Mouse (Mus musculus): ENCODE results near the gene Tcf7. TPM values are rescaled to one million over a fixed set of nuclear protein-coding genes. Genes with fewer than 3 reads are reported as not detected.

The Tcf7 gene
- not detected for total RNA-seq (2018; cell fraction: chromatin; rRNA removed)
- under 1 TPM in 24 of 26 experiments, not detected in 2; 0.04 to 0.38 (median 0.11) TPM for total RNA-seq (2018; cell fraction: cytosol; rRNA removed)
- under 1 TPM in 2 of 26 experiments, not detected in 24; 0.26 to 0.77 TPM for total RNA-seq (2018; cell fraction: nucleus; rRNA removed)
- polyA plus RNA-seq (2018) = 0.31 to 0.59 TPM in 2 of 3 replicates, not detected in the other

- Histone ChIP-seq H3K27ac (no peak within 1 kb of the TSS), H3K79me2 (ENCODE audit: inconsistent target) (no peaks in the 10 kb centered on the region), H3K36me3 (ENCODE audit: inconsistent target) (no peaks in the 10 kb centered on the region), H3K4me3 (ENCODE audit: inconsistent target) (no peak within 1 kb of the TSS)
- 3% methylated on average over 63 of the region's 97 CpGs for whole genome bisulfite sequencing (ENCODE audit: missing documents)
These were observed at the start of gene Tcf7 for GRCm38 (mm10) chr11:52282774-52283595. Tcf7 (minus strand) TSS chr11:52283014.

GRCm38 (mm10) chr11:52327313-52327712, 44.5 kb upstream of the Tcf7 start:
- WGBS (ENCODE audit: missing documents) = 79% methylated on average over 3 of the region's 3 CpGs
- Histone ChIP-seq H3K4me3 (ENCODE audit: inconsistent target) (no peak overlapping the region), H3K79me2 (ENCODE audit: inconsistent target) (no peaks in the 10 kb centered on the region), H3K27ac (no peak overlapping the region), H3K36me3 (ENCODE audit: inconsistent target) (no peaks in the 10 kb centered on the region)

- WGBS (ENCODE audit: missing documents) = 91% methylated on average over 23 of the region's 23 CpGs
- Histone ChIP-seq H3K36me3 (ENCODE audit: inconsistent target) (no peaks in the 10 kb centered on the region), H3K4me3 (ENCODE audit: inconsistent target) (no peak overlapping the region), H3K27ac (no peak overlapping the region), H3K79me2 (ENCODE audit: inconsistent target) (no peaks in the 10 kb centered on the region)
These were observed 41.9 kb upstream of the Tcf7 start for GRCm38 (mm10) chr11:52324442-52325367.

GRCm38 (mm10) chr11:52321540-52321939, 38.7 kb upstream of the Tcf7 start:
- Histone ChIP-seq H3K4me3 (ENCODE audit: inconsistent target) (no peak overlapping the region), H3K79me2 (ENCODE audit: inconsistent target) (no peaks in the 10 kb centered on the region), H3K36me3 (ENCODE audit: inconsistent target) (no peaks in the 10 kb centered on the region), H3K27ac (no peak overlapping the region)
- WGBS (ENCODE audit: missing documents) = 70% methylated on average over 3 of the region's 3 CpGs

GRCm38 (mm10) chr11:52320529-52320928, 37.7 kb upstream of the Tcf7 start:
- WGBS (ENCODE audit: missing documents) = 90% methylated on average over 4 of the region's 4 CpGs
- Histone ChIP-seq H3K36me3 (ENCODE audit: inconsistent target) (no peaks in the 10 kb centered on the region), H3K27ac (no peak overlapping the region), H3K79me2 (ENCODE audit: inconsistent target) (no peaks in the 10 kb centered on the region), H3K4me3 (ENCODE audit: inconsistent target) (no peak overlapping the region)

- Histone ChIP-seq H3K36me3 (ENCODE audit: inconsistent target) (no peaks in the 10 kb centered on the region), H3K79me2 (ENCODE audit: inconsistent target) (no peaks in the 10 kb centered on the region), H3K4me3 (ENCODE audit: inconsistent target) (no peak overlapping the region), H3K27ac (no peak overlapping the region)
- 78% methylated on average over 4 of the region's 4 CpGs for WGBS (ENCODE audit: missing documents)
These were observed 36.9 kb upstream of the Tcf7 start for GRCm38 (mm10) chr11:52319664-52320063.

GRCm38 (mm10) chr11:52318445-52318844, 35.6 kb upstream of the Tcf7 start:
- Histone ChIP-seq H3K27ac (no peak overlapping the region), H3K79me2 (ENCODE audit: inconsistent target) (no peaks in the 10 kb centered on the region), H3K36me3 (ENCODE audit: inconsistent target) (no peaks in the 10 kb centered on the region), H3K4me3 (ENCODE audit: inconsistent target) (no peak overlapping the region)
- WGBS (ENCODE audit: missing documents) = 21% methylated on average over 13 of the region's 13 CpGs

- Histone ChIP-seq H3K36me3 (ENCODE audit: inconsistent target) (no peaks in the 10 kb centered on the region), H3K4me3 (ENCODE audit: inconsistent target) (no peak overlapping the region), H3K27ac (no peak overlapping the region), H3K79me2 (ENCODE audit: inconsistent target) (no peaks in the 10 kb centered on the region)
- WGBS (ENCODE audit: missing documents) = 10% methylated on average over 26 of the region's 26 CpGs
These were observed 31.4 kb upstream of the Tcf7 start for GRCm38 (mm10) chr11:52314102-52314793.

GRCm38 (mm10) chr11:52310709-52311108, 27.9 kb upstream of the Tcf7 start:
- WGBS (ENCODE audit: missing documents) = 46% methylated on average over 14 of the region's 14 CpGs
- H3K27ac ChIP-seq = no peak overlapping the region
- no peaks in the 10 kb centered on the region for H3K79me2 ChIP-seq (ENCODE audit: inconsistent target)
- no peak overlapping the region for H3K4me3 ChIP-seq (ENCODE audit: inconsistent target)
- H3K36me3 ChIP-seq (ENCODE audit: inconsistent target) = no peaks in the 10 kb centered on the region

GRCm38 (mm10) chr11:52309487-52309886, 26.7 kb upstream of the Tcf7 start:
- 68% methylated on average over 3 of the region's 3 CpGs for WGBS (ENCODE audit: missing documents)
- H3K36me3 ChIP-seq (ENCODE audit: inconsistent target) = no peaks in the 10 kb centered on the region
- no peaks in the 10 kb centered on the region for H3K79me2 ChIP-seq (ENCODE audit: inconsistent target)
- no peak overlapping the region for H3K4me3 ChIP-seq (ENCODE audit: inconsistent target)
- no peak overlapping the region for H3K27ac ChIP-seq

GRCm38 (mm10) chr11:52306431-52306830, 23.6 kb upstream of the Tcf7 start:
- Histone ChIP-seq H3K4me3 (ENCODE audit: inconsistent target) (no peak overlapping the region), H3K36me3 (ENCODE audit: inconsistent target) (no peaks in the 10 kb centered on the region), H3K79me2 (ENCODE audit: inconsistent target) (no peaks in the 10 kb centered on the region), H3K27ac (no peak overlapping the region)
- WGBS (ENCODE audit: missing documents) = 58% methylated on average over 6 of the region's 7 CpGs

GRCm38 (mm10) chr11:52305266-52305665, 22.5 kb upstream of the Tcf7 start:
- 20% methylated on average over 4 of the region's 4 CpGs for WGBS (ENCODE audit: missing documents)
- Histone ChIP-seq H3K27ac (no peak overlapping the region), H3K4me3 (ENCODE audit: inconsistent target) (no peak overlapping the region), H3K36me3 (ENCODE audit: inconsistent target) (no peaks in the 10 kb centered on the region), H3K79me2 (ENCODE audit: inconsistent target) (no peaks in the 10 kb centered on the region)

- H3K27ac ChIP-seq = no peak overlapping the region
- H3K79me2 ChIP-seq (ENCODE audit: inconsistent target) = no peaks in the 10 kb centered on the region
- WGBS (ENCODE audit: missing documents) = 80% methylated on average over 3 of the region's 3 CpGs
- H3K4me3 ChIP-seq (ENCODE audit: inconsistent target) = no peak overlapping the region
- no peaks in the 10 kb centered on the region for H3K36me3 ChIP-seq (ENCODE audit: inconsistent target)
These were observed 19.9 kb upstream of the Tcf7 start for GRCm38 (mm10) chr11:52302668-52303067.

GRCm38 (mm10) chr11:52299687-52300086, 16.9 kb upstream of the Tcf7 start:
- no peaks in the 10 kb centered on the region for H3K36me3 ChIP-seq (ENCODE audit: inconsistent target)
- WGBS (ENCODE audit: missing documents) = 85% methylated on average over 7 of the region's 7 CpGs
- H3K4me3 ChIP-seq (ENCODE audit: inconsistent target) = no peak overlapping the region
- no peak overlapping the region for H3K27ac ChIP-seq
- no peaks in the 10 kb centered on the region for H3K79me2 ChIP-seq (ENCODE audit: inconsistent target)

Measured in macrophage (primary cell).